Mouse (Mus musculus) olfactory bulb, adult 2 months (tissue): ENCODE data around the gene Tmem107.
A peak's percentile ranks its signal among the peaks of the same experiment; 100 is the strongest.

Experiments
- CTCF ChIP-seq: fragments of 200-500 bp; IDR thresholded peaks from 2 replicates; pipeline ENCODE4 v1.5.1; 2012; ENCODE audit warnings: low read depth, mild to moderate bottlenecking, low read length, moderate library complexity; ENCODE audit not compliant: insufficient read depth
- POLR2A ChIP-seq: fragments of 200-500 bp; IDR thresholded peaks from 2 replicates; pipeline ENCODE4 v1.6.1; 2012; ENCODE audit warnings: mild to moderate bottlenecking, low read depth, low read length, moderate library complexity; ENCODE audit not compliant: insufficient read depth

GRCm38 (mm10) chr11:69096987-69097900 lies 26.6 kb downstream of the Tmem107 start:
- TF ChIP-seq POLR2A: peak; percentile 57
- TF ChIP-seq CTCF: no peak
